Mouse (Mus musculus): ENCODE results near the gene Pyroxd1. TPM values are rescaled to one million over a fixed set of nuclear protein-coding genes. Genes with fewer than 3 reads are reported as not detected.
"Not testable (repeated sequence)": the region's sequence is repeated elsewhere in the genome, so short reads cannot be mapped to it uniquely, and the experiment has no call there.

Pyroxd1 gene
- polyA plus RNA-seq, 1 experiment from 2014 or later, result 17.1 TPM

- 61% methylated on average over 11 of the region's 11 CpGs for WGBS
- H3K36me3 ChIP-seq, result peaks cover 3% of the 10 kb centered on the region; the same call in 1 of the 2 replicates
- H3K4me1 ChIP-seq, result peaks cover 5% of the 10 kb centered on the region
- no peaks in the 10 kb centered on the region for H3K9me3 ChIP-seq
- H3K27me3 ChIP-seq (replicated peaks), result no peaks in the 10 kb centered on the region
- no peak overlapping the region for H3K4me3 ChIP-seq (replicated peaks)
- peak overlapping the region; percentile 55; the same call in 1 of the 2 replicates for H3K4me2 ChIP-seq
- ATAC-seq (ENCODE audit: insufficient read depth, low FRiP score, low read depth), result no peak
- no peak overlapping the region for H3K27ac ChIP-seq
- H3K9ac ChIP-seq, result no peak overlapping the region
Measured at GRCm38 (mm10) chr6:142347431-142348385, 2.3 kb downstream of the Pyroxd1 start.

GRCm38 (mm10) chr6:142352099-142352498 is 6.6 kb downstream of the Pyroxd1 start:
- H3K36me3 ChIP-seq; H3K27me3 ChIP-seq (replicated peaks); H3K9ac ChIP-seq; H3K9me3 ChIP-seq; H3K4me3 ChIP-seq (replicated peaks); H3K4me2 ChIP-seq; H3K4me1 ChIP-seq; H3K27ac ChIP-seq: not testable (repeated sequence)
- peak; percentile 44; the same call in 1 of the 2 replicates for ATAC-seq (ENCODE audit: insufficient read depth, low FRiP score, low read depth)
- 67% methylated on average over 3 of the region's 3 CpGs for WGBS

- Histone ChIP-seq H3K27ac (no peak overlapping the region), H3K4me2 (no peak overlapping the region), H3K4me3 (replicated peaks) (no peak overlapping the region), H3K9ac (no peak overlapping the region), H3K4me1 (no peaks in the 10 kb centered on the region), H3K9me3 (no peaks in the 10 kb centered on the region), H3K36me3 (peaks cover 6% of the 10 kb centered on the region), H3K27me3 (replicated peaks) (no peaks in the 10 kb centered on the region)
- ATAC-seq (ENCODE audit: insufficient read depth, low FRiP score, low read depth), result no peak
- 75% methylated on average over 7 of the region's 7 CpGs for WGBS
Measured at GRCm38 (mm10) chr6:142357106-142357505, 11.7 kb downstream of the Pyroxd1 start.

- H3K36me3 ChIP-seq, result peaks cover 24% of the 10 kb centered on the region
- H3K4me3 ChIP-seq (replicated peaks), result no peak overlapping the region
Measured at GRCm38 (mm10) chr6:142362036-142362435, 16.6 kb downstream of the Pyroxd1 start.

GRCm38 (mm10) chr6:142363019-142363576 is 17.6 kb downstream of the Pyroxd1 start:
- Histone ChIP-seq H3K4me2 (no peak overlapping the region), H3K27me3 (replicated peaks) (no peaks in the 10 kb centered on the region), H3K9me3 (no peaks in the 10 kb centered on the region), H3K36me3 (peaks cover 24% of the 10 kb centered on the region), H3K27ac (no peak overlapping the region), H3K4me3 (replicated peaks) (no peak overlapping the region), H3K9ac (no peak overlapping the region), H3K4me1 (no peaks in the 10 kb centered on the region)
- ATAC-seq (ENCODE audit: insufficient read depth, low FRiP score, low read depth), result no peak
- WGBS, result 68% methylated on average over 9 of the region's 9 CpGs

More at GRCm38 (mm10) chr6:142362036-142362435, 16.6 kb downstream of the Pyroxd1 start:
- H3K9ac ChIP-seq, result no peak overlapping the region
- no peaks in the 10 kb centered on the region for H3K9me3 ChIP-seq
- no peaks in the 10 kb centered on the region for H3K27me3 ChIP-seq (replicated peaks)
- H3K4me2 ChIP-seq, result no peak overlapping the region
- no peaks in the 10 kb centered on the region for H3K4me1 ChIP-seq
- no peak for ATAC-seq (ENCODE audit: insufficient read depth, low FRiP score, low read depth)
- WGBS, result 88% methylated on average over 6 of the region's 6 CpGs
- H3K27ac ChIP-seq, result no peak overlapping the region

GRCm38 (mm10) chr6:142365742-142366472 is 20.5 kb downstream of the Pyroxd1 start:
- no peak overlapping the region for H3K9ac ChIP-seq
- H3K4me3 ChIP-seq (replicated peaks), result no peak overlapping the region
- WGBS, result 85% methylated on average over 8 of the region's 8 CpGs
- peaks cover 24% of the 10 kb centered on the region for H3K36me3 ChIP-seq
- no peaks in the 10 kb centered on the region for H3K27me3 ChIP-seq (replicated peaks)
- no peak overlapping the region for H3K27ac ChIP-seq
- H3K4me2 ChIP-seq, result no peak overlapping the region
- no peaks in the 10 kb centered on the region for H3K4me1 ChIP-seq
- H3K9me3 ChIP-seq, result no peaks in the 10 kb centered on the region
- no peak for ATAC-seq (ENCODE audit: insufficient read depth, low FRiP score, low read depth)

GRCm38 (mm10) chr6:142366473-142367018 is 21.1 kb downstream of the Pyroxd1 start:
- 90% methylated on average over 10 of the region's 10 CpGs for WGBS
- no peak overlapping the region for H3K27ac ChIP-seq
- no peak for ATAC-seq (ENCODE audit: insufficient read depth, low FRiP score, low read depth)

GRCm38 (mm10) chr6:142367565-142367964 is 22.1 kb downstream of the Pyroxd1 start:
- no peak overlapping the region for H3K4me2 ChIP-seq
- 90% methylated on average over 3 of the region's 3 CpGs for WGBS
- no peak overlapping the region for H3K27ac ChIP-seq
- ATAC-seq (ENCODE audit: insufficient read depth, low FRiP score, low read depth), result no peak
- H3K9ac ChIP-seq, result no peak overlapping the region
- no peaks in the 10 kb centered on the region for H3K4me1 ChIP-seq
- H3K4me3 ChIP-seq (replicated peaks), result no peak overlapping the region
- no peaks in the 10 kb centered on the region for H3K9me3 ChIP-seq
- no peaks in the 10 kb centered on the region for H3K27me3 ChIP-seq (replicated peaks)
- peaks cover 20% of the 10 kb centered on the region for H3K36me3 ChIP-seq

More at GRCm38 (mm10) chr6:142366473-142367018, 21.1 kb downstream of the Pyroxd1 start:
- Histone ChIP-seq H3K36me3 (peaks cover 24% of the 10 kb centered on the region), H3K9me3 (no peaks in the 10 kb centered on the region), H3K4me2 (no peak overlapping the region), H3K27me3 (replicated peaks) (no peaks in the 10 kb centered on the region), H3K9ac (no peak overlapping the region), H3K4me1 (no peaks in the 10 kb centered on the region), H3K4me3 (replicated peaks) (no peak overlapping the region)

GRCm38 (mm10) chr6:142369568-142369967 is 24.1 kb downstream of the Pyroxd1 start:
- Histone ChIP-seq H3K4me2 (no peak overlapping the region), H3K27me3 (replicated peaks) (no peaks in the 10 kb centered on the region), H3K27ac (no peak overlapping the region), H3K9me3 (no peaks in the 10 kb centered on the region), H3K4me1 (no peaks in the 10 kb centered on the region), H3K4me3 (replicated peaks) (no peak overlapping the region), H3K36me3 (peaks cover 13% of the 10 kb centered on the region), H3K9ac (no peak overlapping the region)
- no peak for ATAC-seq (ENCODE audit: insufficient read depth, low FRiP score, low read depth)
- WGBS, result 83% methylated on average over 3 of the region's 3 CpGs

GRCm38 (mm10) chr6:142377081-142377480 is 31.6 kb downstream of the Pyroxd1 start:
- peaks cover 9% of the 10 kb centered on the region; the same call in 1 of the 2 replicates for H3K36me3 ChIP-seq
- H3K4me3 ChIP-seq (replicated peaks), result no peak overlapping the region
- no peaks in the 10 kb centered on the region for H3K27me3 ChIP-seq (replicated peaks)
- H3K4me2 ChIP-seq, result no peak overlapping the region
- H3K9ac ChIP-seq, result no peak overlapping the region
- no peaks in the 10 kb centered on the region for H3K9me3 ChIP-seq
- ATAC-seq (ENCODE audit: insufficient read depth, low FRiP score, low read depth), result no peak
- H3K27ac ChIP-seq, result no peak overlapping the region
- H3K4me1 ChIP-seq, result no peaks in the 10 kb centered on the region
- 78% methylated on average over 1 of the region's 1 CpGs for WGBS

GRCm38 (mm10) chr6:142378576-142379330 is 33.3 kb downstream of the Pyroxd1 start:
- H3K36me3 ChIP-seq, result peaks cover 4% of the 10 kb centered on the region; the same call in 1 of the 2 replicates
- H3K9ac ChIP-seq, result no peak overlapping the region
- H3K4me3 ChIP-seq (replicated peaks), result no peak overlapping the region
- H3K9me3 ChIP-seq, result no peaks in the 10 kb centered on the region
- no peaks in the 10 kb centered on the region for H3K27me3 ChIP-seq (replicated peaks)
- no peak overlapping the region for H3K27ac ChIP-seq
- 88% methylated on average over 8 of the region's 8 CpGs for WGBS
- no peak for ATAC-seq (ENCODE audit: insufficient read depth, low FRiP score, low read depth)
- H3K4me1 ChIP-seq, result no peaks in the 10 kb centered on the region
- H3K4me2 ChIP-seq, result no peak overlapping the region
